Comparison of ENCODE assay signal across 15 mouse cellular contexts in genomic region chr13:52994197-52994881, GRCm38 (mm10). TPM values are rescaled to one million over a fixed set of nuclear protein-coding genes. Genes with fewer than 3 reads are reported as not detected.
DNase-seq lines count a peak whose midpoint lies in the region; ATAC-seq and TF ChIP-seq lines count a peak whose summit lies in the region.
"Had no signal": no experiment of that assay in that cellular context is flagged by ENCODE, and none has a peak within 500 bp of the region (broad histone marks: within the 10 kb centered on the region; RNA-seq: fewer than 3 reads in every experiment).

No protein-coding gene starts in this region.

- WGBS in lung, embryonic 14.5 days, result 53% methylated on average over 10 of the region's 10 CpGs
- WGBS in liver, embryonic 11.5 days, result 67% methylated on average over 10 of the region's 10 CpGs
- WGBS in stomach, postnatal 0 days, result 51% methylated on average over 10 of the region's 10 CpGs

- ATAC-seq in lung, embryonic 14.5 days (ENCODE audit: insufficient read depth), result peak; percentile 47; the same call in 1 of the 2 replicates
- ATAC-seq in liver, embryonic 11.5 days (replicated peaks; ENCODE audit: low FRiP score), result no peak
- ATAC-seq in stomach, postnatal 0 days (ENCODE audit: low FRiP score, low TSS enrichment), result peak; percentile 71
- ATAC-seq: forebrain, embryonic 15.5 days had no signal

- no peak overlapping the region for H3K4me2 ChIP-seq in lung, embryonic 14.5 days
- H3K4me2 ChIP-seq in liver, embryonic 11.5 days, result no peak overlapping the region
- H3K4me2 ChIP-seq in stomach, postnatal 0 days (replicated peaks; ENCODE audit: low read depth), result no peak overlapping the region
- H3K4me2 ChIP-seq: forebrain, embryonic 15.5 days; hindbrain, embryonic 13.5 days; limb, embryonic 15.5 days had no signal

- peak overlapping the region; percentile 6; the same call in 1 of the 2 replicates for H3K27ac ChIP-seq in lung, embryonic 14.5 days (ENCODE audit: low read depth)
- peak overlapping the region; percentile 21; the same call in 1 of the 2 replicates for H3K27ac ChIP-seq in liver, embryonic 11.5 days (ENCODE audit: low read depth, low read length)
- H3K27ac ChIP-seq in stomach, postnatal 0 days (replicated peaks), result 0 out of 2 replicates have a peak overlapping the region, but pooled peaks have one; percentile 45
- H3K27ac ChIP-seq: forebrain, embryonic 15.5 days; hindbrain, embryonic 13.5 days; left cerebral cortex, adult 2 months; limb, embryonic 15.5 days had no signal

- peak; percentile 80 for DNase-seq in heart, adult 11 months
- DNase-seq in heart, postnatal 25 days (ENCODE audit: low spot score), result no peak
- DNase-seq in lung, embryonic 14.5 days, result peak; percentile 56
- DNase-seq in lung, postnatal 25 days (ENCODE audit: low spot score), result no peak
- no peak for DNase-seq in liver, embryonic 11.5 days (ENCODE audit: low spot score)
- no peak for DNase-seq in stomach, postnatal 0 days (ENCODE audit: low spot score)
- DNase-seq in left cerebral cortex, postnatal 14 days (ENCODE audit: low spot score in 2 of 2), result no peak
- DNase-seq in frontal cortex, adult 2 months (ENCODE audit: extremely low spot score in 1 of 2, low spot score in 1 of 2), result no peak
- DNase-seq: B cell, adult 2 months; cerebellum, adult 11-12 months; kidney, postnatal 25 days had no signal

- no peaks in the 10 kb centered on the region for H3K9me3 ChIP-seq in lung, embryonic 14.5 days (ENCODE audit: low read depth, low read length)
- H3K9me3 ChIP-seq in liver, embryonic 11.5 days (ENCODE audit: control insufficient read depth, low read length), result no peaks in the 10 kb centered on the region
- no peaks in the 10 kb centered on the region for H3K9me3 ChIP-seq in stomach, postnatal 0 days (ENCODE audit: control insufficient read depth, low read length)
- H3K9me3 ChIP-seq: forebrain, embryonic 15.5 days; hindbrain, embryonic 13.5 days; limb, embryonic 15.5 days had no signal

- TF ChIP-seq EP300 in stomach, postnatal 0 days (optimal IDR thresholded peaks at IDR 0.05), result no peak

- H3K4me1 ChIP-seq in lung, embryonic 14.5 days (ENCODE audit: insufficient read depth), result no peaks in the 10 kb centered on the region
- peaks cover 7% of the 10 kb centered on the region; the same call in 1 of the 2 replicates for H3K4me1 ChIP-seq in liver, embryonic 11.5 days (replicated peaks; ENCODE audit: control insufficient read depth, insufficient read depth, low read length)
- H3K4me1 ChIP-seq in stomach, postnatal 0 days (replicated peaks; ENCODE audit: control insufficient read depth, insufficient read depth), result no peaks in the 10 kb centered on the region
- H3K4me1 ChIP-seq: forebrain, embryonic 15.5 days; hindbrain, embryonic 13.5 days had no signal

- no peaks in the 10 kb centered on the region for H3K36me3 ChIP-seq in lung, embryonic 14.5 days (ENCODE audit: insufficient read depth)
- H3K36me3 ChIP-seq in liver, embryonic 11.5 days (ENCODE audit: control insufficient read depth, insufficient read depth, low read length), result no peaks in the 10 kb centered on the region
- no peaks in the 10 kb centered on the region for H3K36me3 ChIP-seq in stomach, postnatal 0 days (ENCODE audit: control insufficient read depth, insufficient read depth, low read length)
- H3K36me3 ChIP-seq: forebrain, embryonic 15.5 days; hindbrain, embryonic 13.5 days; limb, embryonic 15.5 days had no signal

- no peaks in the 10 kb centered on the region for H3K27me3 ChIP-seq in lung, embryonic 14.5 days (ENCODE audit: insufficient read depth, low read length)
- H3K27me3 ChIP-seq in liver, embryonic 11.5 days (replicated peaks; ENCODE audit: control insufficient read depth, insufficient read depth, low read length), result no peaks in the 10 kb centered on the region
- no peaks in the 10 kb centered on the region for H3K27me3 ChIP-seq in stomach, postnatal 0 days (ENCODE audit: control insufficient read depth, insufficient read depth, low read length)
- H3K27me3 ChIP-seq: forebrain, embryonic 15.5 days; hindbrain, embryonic 13.5 days; limb, embryonic 15.5 days had no signal

- no peak for TF ChIP-seq CTCF in lung, embryonic 14.5 days (IDR thresholded peaks at IDR 0.05; ENCODE audit: low read depth)
- no peak for TF ChIP-seq CTCF in stomach, postnatal 0 days (IDR thresholded peaks at IDR 0.05; ENCODE audit: low read depth)

- H3K9ac ChIP-seq in lung, embryonic 14.5 days, result no peak overlapping the region
- H3K9ac ChIP-seq in liver, embryonic 11.5 days (ENCODE audit: low read depth, low read length), result no peak overlapping the region
- no peak overlapping the region for H3K9ac ChIP-seq in stomach, postnatal 0 days (ENCODE audit: low read length)
- H3K9ac ChIP-seq: forebrain, embryonic 15.5 days; hindbrain, embryonic 13.5 days; limb, embryonic 15.5 days had no signal

- no peak overlapping the region for H3K4me3 ChIP-seq in lung, embryonic 14.5 days (ENCODE audit: low read depth, low read length)
- no peak overlapping the region for H3K4me3 ChIP-seq in liver, embryonic 11.5 days (ENCODE audit: low read depth, low read length)
- no peak overlapping the region for H3K4me3 ChIP-seq in stomach, postnatal 0 days (ENCODE audit: low read depth, low read length)
- H3K4me3 ChIP-seq: forebrain, embryonic 15.5 days; hindbrain, embryonic 13.5 days; left cerebral cortex, adult 2 months; limb, embryonic 15.5 days had no signal

- intact Hi-C loops in heart, postnatal 25 days (cut with DNase I), result no loop called here
- intact Hi-C loops in left cerebral cortex, postnatal 14 days (cut with DNase I), result no loop called here

RNA-seq across cellular contexts. Expression of gene Nfil3, which starts 13.5 kb away (rescaled TPM):
- 10 to 100 TPM; 13.3 to 36.5 TPM for total RNA-seq in heart, postnatal 25 days (2021)
- polyA plus RNA-seq in lung, embryonic 14.5 days (2014; fragmentation: Nextera tagmentation; extraction: Ambion mirVana), result 18.5 and 20.0 TPM in 2 replicates
- polyA plus RNA-seq in liver, embryonic 11.5 days (2014; fragmentation: Nextera tagmentation; extraction: Ambion mirVana), result 8.5 and 9.8 TPM in 2 replicates
- 14.4 and 16.4 TPM in 2 replicates for polyA plus RNA-seq in stomach, postnatal 0 days (2015; fragmentation: Nextera tagmentation; extraction: Ambion mirVana)
- total RNA-seq in left cerebral cortex, postnatal 14 days (2021), result 10 to 100 TPM; 12.2 to 13.8 TPM
- polyA plus RNA-seq in frontal cortex, adult 2 months (2012; rRNA removed), result 7.5 and 10.9 TPM in 2 replicates

Comparison
In these comparisons a context has a peak if more than half of its experiments do, and no peak if none do; other contexts are left out.
1. DNase-seq: peak in heart, adult 11 months (single experiment) and lung, embryonic 14.5 days (single experiment); none in heart, postnatal 25 days (single experiment), lung, postnatal 25 days (single experiment), liver, embryonic 11.5 days (single experiment), stomach, postnatal 0 days (single experiment), left cerebral cortex, postnatal 14 days (0 of 2) and frontal cortex, adult 2 months (0 of 2).
2. Peak in every context shown above with its lines, with median percentiles within 50 percentile points of each other: H3K27ac ChIP-seq.